ENCODE assay signal across 24 mouse cellular contexts in genomic region chr4:31831469-31831868, GRCm38 (mm10).
"Had no signal": no experiment of that assay in that cellular context is flagged by ENCODE, and none has a peak within 500 bp of the region (broad histone marks: within the 10 kb centered on the region; RNA-seq: fewer than 3 reads in every experiment).

No protein-coding gene starts in this region.

- H3K4me1 ChIP-seq: liver, embryonic 13.5 days had no signal

- ATAC-seq: hindbrain, postnatal 0 days; intestine, embryonic 16.5 days had no signal

- H3K9me3 ChIP-seq: heart, embryonic 13.5 days; heart, embryonic 15.5 days; hindbrain, embryonic 13.5 days; hindbrain, embryonic 15.5 days; limb, embryonic 12.5 days; liver, embryonic 13.5 days had no signal

- H3K27me3 ChIP-seq: heart, embryonic 13.5 days; heart, embryonic 15.5 days; hindbrain, embryonic 13.5 days; hindbrain, embryonic 15.5 days; limb, embryonic 12.5 days; liver, embryonic 13.5 days had no signal

- H3K36me3 ChIP-seq: heart, embryonic 13.5 days; heart, embryonic 15.5 days; hindbrain, embryonic 13.5 days; hindbrain, embryonic 15.5 days; limb, embryonic 12.5 days; liver, embryonic 13.5 days had no signal

- DNase-seq: gastrocnemius, postnatal 14 days; gastrocnemius, postnatal 36 days; heart, adult 11 months; heart, adult 2 months; heart, postnatal 14 days; heart, postnatal 36 days; kidney, adult 11 months; kidney, adult 2 months; kidney, postnatal 10 days; kidney, postnatal 36 days; layer of hippocampus, adult 9-11 months; layer of hippocampus, postnatal 36 days; left cerebral cortex, postnatal 4 days; liver; liver, embryonic 13.5 days had no signal

- H3K4me2 ChIP-seq: heart, embryonic 11.5 days; heart, embryonic 13.5 days; heart, embryonic 15.5 days; hindbrain, embryonic 13.5 days; hindbrain, embryonic 15.5 days; limb, embryonic 12.5 days; liver, embryonic 11.5 days; liver, embryonic 13.5 days had no signal

- H3K4me3 ChIP-seq: heart, adult 2 months; heart, embryonic 13.5 days; heart, embryonic 15.5 days; hindbrain, embryonic 13.5 days; hindbrain, embryonic 15.5 days; limb, embryonic 12.5 days; liver, embryonic 13.5 days had no signal

- H3K9ac ChIP-seq: heart, embryonic 13.5 days; heart, embryonic 15.5 days; hindbrain, embryonic 13.5 days; hindbrain, embryonic 15.5 days; limb, embryonic 12.5 days; liver, embryonic 13.5 days had no signal

- H3K27ac ChIP-seq: heart, adult 2 months; heart, embryonic 13.5 days; heart, embryonic 15.5 days; hindbrain, embryonic 13.5 days; hindbrain, embryonic 15.5 days; hindbrain, postnatal 0 days; limb, embryonic 12.5 days; liver, embryonic 13.5 days had no signal
